Mouse (Mus musculus): ENCODE data around the gene Vwa8.

DNA sequence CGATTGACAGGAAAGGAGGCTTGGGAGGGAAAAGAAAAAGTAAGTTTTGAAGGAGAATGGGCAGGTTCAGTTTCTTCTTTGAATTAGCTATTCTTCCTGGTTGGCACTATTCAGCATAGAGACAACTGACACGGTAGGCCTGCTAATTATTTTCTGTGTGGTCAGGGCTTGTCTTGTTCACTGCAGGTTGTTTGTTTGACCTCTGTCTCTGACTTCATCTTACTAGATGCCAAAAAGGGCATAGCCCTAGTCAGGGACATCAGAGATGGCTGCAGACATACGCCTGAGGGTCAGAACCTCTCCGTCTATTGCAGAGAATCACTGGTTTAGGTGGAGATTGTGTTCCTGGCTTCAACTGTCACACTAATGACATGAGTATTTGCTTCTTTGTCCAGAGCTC lies 24.3 kb upstream of the Vwa8 start:
- TF ChIP-seq CTCF (conservative IDR thresholded peaks at IDR 0.05; ENCODE audit: low read length) (no peak), POU5F1 (IDR thresholded peaks at IDR 0.05; ENCODE audit: borderline replicate concordance, low read length) (no peak)
